Mouse (Mus musculus): Measurements from ENCODE around the gene Myo6. TPM values are rescaled to one million over a fixed set of nuclear protein-coding genes. Genes with fewer than 3 reads are reported as not detected.

Gene Myo6
- polyA plus RNA-seq, 2 experiments, result 1.8 to 2.3 TPM

DNA sequence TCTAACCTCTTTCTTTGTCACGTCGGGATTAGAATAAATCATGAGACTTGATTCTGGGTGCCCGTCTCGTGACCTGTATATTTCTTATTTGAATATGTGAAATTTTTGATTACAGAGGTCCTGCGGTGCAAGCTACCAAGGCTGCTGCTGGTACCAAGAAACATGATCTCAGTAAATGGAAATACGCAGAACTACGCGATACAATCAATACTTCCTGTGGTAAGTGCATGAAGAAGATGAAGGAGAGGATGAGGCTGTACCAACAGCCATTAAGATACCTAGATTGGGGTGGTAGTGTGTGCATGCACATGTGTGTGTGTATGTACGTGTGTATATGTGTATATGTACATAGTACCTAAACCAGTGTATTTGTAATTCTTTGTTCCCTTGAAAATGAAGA is 134.2 kb downstream of the Myo6 start:
- no peak for TF ChIP-seq CTCF (IDR thresholded peaks at IDR 0.05; ENCODE audit: low read depth)
- no peaks in the 10 kb centered on the region for H3K36me3 ChIP-seq (replicated peaks; ENCODE audit: control insufficient read depth, insufficient read depth, low read depth)
- DNase-seq (ENCODE audit: low read depth in 3 of 3, low spot score in 3 of 3) (no peak), ATAC-seq (ENCODE audit: insufficient read depth) (no peak)
- H3K27me3 ChIP-seq (ENCODE audit: control insufficient read depth, insufficient read depth, low read length), result no peaks in the 10 kb centered on the region
- H3K9ac ChIP-seq (replicated peaks), result no peak overlapping the region
- H3K4me2 ChIP-seq (ENCODE audit: low read depth), result no peak overlapping the region
- no peak overlapping the region for H3K27ac ChIP-seq
- no peak overlapping the region for H3K4me3 ChIP-seq (ENCODE audit: insufficient read depth in 1 of 2, low read depth in 2 of 2, low read length in 2 of 2)
- whole genome bisulfite sequencing (ENCODE audit: insufficient replicate concordance), result 65% methylated on average over 9 of the region's 9 CpGs
- no peaks in the 10 kb centered on the region for H3K9me3 ChIP-seq (ENCODE audit: control insufficient read depth, low read length)
- no peaks in the 10 kb centered on the region for H3K4me1 ChIP-seq (replicated peaks; ENCODE audit: control insufficient read depth in 2 of 2, insufficient read depth in 2 of 2, low read length in 1 of 2)

DNA sequence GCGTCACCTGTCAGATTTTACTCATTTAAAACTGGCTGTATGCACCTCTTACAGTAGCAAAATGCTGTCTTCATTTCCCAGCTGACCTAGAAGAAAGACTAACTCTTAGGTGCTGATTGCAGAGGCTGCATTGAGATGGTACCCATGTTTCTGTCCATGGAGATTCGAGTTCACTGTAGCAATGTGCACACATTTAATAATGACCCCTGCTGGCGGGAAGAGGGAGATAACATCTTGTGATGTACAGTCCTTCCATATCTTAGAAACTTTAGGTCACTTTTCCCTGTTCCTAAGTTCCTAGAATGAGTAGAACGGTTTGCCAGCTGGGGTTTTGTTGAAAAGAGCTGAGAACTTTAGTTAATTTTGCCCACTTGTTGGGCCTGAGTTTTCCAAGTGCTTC is 138.7 kb downstream of the Myo6 start:
- H3K9me3 ChIP-seq (ENCODE audit: control insufficient read depth, low read length), result no peaks in the 10 kb centered on the region
- H3K9ac ChIP-seq (replicated peaks), result no peak overlapping the region
- H3K36me3 ChIP-seq (replicated peaks; ENCODE audit: control insufficient read depth, insufficient read depth, low read depth), result no peaks in the 10 kb centered on the region
- ATAC-seq (ENCODE audit: insufficient read depth), result no peak
- no peaks in the 10 kb centered on the region for H3K27me3 ChIP-seq (ENCODE audit: control insufficient read depth, insufficient read depth, low read length)
- H3K27ac ChIP-seq, result no peak overlapping the region
- H3K4me3 ChIP-seq (ENCODE audit: insufficient read depth in 1 of 2, low read depth in 2 of 2, low read length in 2 of 2), result no peak overlapping the region
- no peak overlapping the region for H3K4me2 ChIP-seq (ENCODE audit: low read depth)
- WGBS (ENCODE audit: insufficient replicate concordance), result 49% methylated on average over 4 of the region's 4 CpGs
- DNase-seq (ENCODE audit: low read depth in 3 of 3, low spot score in 3 of 3), result no peak
- TF ChIP-seq CTCF (IDR thresholded peaks at IDR 0.05; ENCODE audit: low read depth) (no peak), EP300 (IDR thresholded peaks at IDR 0.05; ENCODE audit: low read depth) (no peak)
- no peaks in the 10 kb centered on the region for H3K4me1 ChIP-seq (replicated peaks; ENCODE audit: control insufficient read depth in 2 of 2, insufficient read depth in 2 of 2, low read length in 1 of 2)

GRCm38 (mm10) chr9:80306390-80306789 is 141.6 kb downstream of the Myo6 start:
- WGBS (ENCODE audit: insufficient replicate concordance), result 68% methylated on average over 4 of the region's 4 CpGs
- DNase-seq (ENCODE audit: low read depth in 3 of 3, low spot score in 3 of 3) (no peak), ATAC-seq (ENCODE audit: insufficient read depth) (no peak)
- no peak for TF ChIP-seq EP300 (IDR thresholded peaks at IDR 0.05; ENCODE audit: low read depth)
- no peak for TF ChIP-seq CTCF (IDR thresholded peaks at IDR 0.05; ENCODE audit: low read depth)
- H3K9ac ChIP-seq (replicated peaks), result no peak overlapping the region
- H3K4me3 ChIP-seq (ENCODE audit: insufficient read depth in 1 of 2, low read depth in 2 of 2, low read length in 2 of 2), result no peak overlapping the region
- no peaks in the 10 kb centered on the region for H3K36me3 ChIP-seq (replicated peaks; ENCODE audit: control insufficient read depth, insufficient read depth, low read depth)
- H3K9me3 ChIP-seq (ENCODE audit: control insufficient read depth, low read length), result no peaks in the 10 kb centered on the region
- H3K4me1 ChIP-seq (replicated peaks; ENCODE audit: control insufficient read depth in 2 of 2, insufficient read depth in 2 of 2, low read length in 1 of 2), result no peaks in the 10 kb centered on the region
- no peak overlapping the region for H3K27ac ChIP-seq
- H3K4me2 ChIP-seq (ENCODE audit: low read depth), result no peak overlapping the region
- H3K27me3 ChIP-seq (ENCODE audit: control insufficient read depth, insufficient read depth, low read length), result no peaks in the 10 kb centered on the region

DNA sequence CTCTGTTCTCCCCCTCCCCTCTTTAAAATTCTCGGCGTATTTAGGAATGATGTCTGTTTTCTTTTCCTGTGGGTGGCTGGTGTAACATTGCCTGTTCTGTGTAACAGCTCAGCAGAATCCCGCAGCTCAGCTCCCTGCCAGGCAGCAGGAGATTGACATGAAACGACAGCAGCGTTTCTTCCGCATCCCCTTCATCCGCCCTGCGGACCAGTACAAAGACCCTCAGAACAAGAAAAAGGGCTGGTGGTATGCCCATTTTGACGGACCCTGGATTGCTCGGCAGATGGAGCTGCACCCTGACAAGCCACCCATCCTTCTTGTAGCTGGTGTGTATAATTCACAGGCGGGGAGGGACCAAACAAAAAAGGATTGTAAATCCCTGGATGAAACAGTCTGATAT is 142.0 kb downstream of the Myo6 start:
- no peaks in the 10 kb centered on the region for H3K4me1 ChIP-seq (replicated peaks; ENCODE audit: control insufficient read depth in 2 of 2, insufficient read depth in 2 of 2, low read length in 1 of 2)
- no peak for DNase-seq (ENCODE audit: low read depth in 3 of 3, low spot score in 3 of 3)
- no peak overlapping the region for H3K27ac ChIP-seq
- 74% methylated on average over 11 of the region's 11 CpGs for WGBS (ENCODE audit: insufficient replicate concordance)
- H3K9ac ChIP-seq (replicated peaks), result no peak overlapping the region
- H3K4me2 ChIP-seq (ENCODE audit: low read depth), result no peak overlapping the region
- no peaks in the 10 kb centered on the region for H3K9me3 ChIP-seq (ENCODE audit: control insufficient read depth, low read length)
- H3K4me3 ChIP-seq (ENCODE audit: insufficient read depth in 1 of 2, low read depth in 2 of 2, low read length in 2 of 2), result no peak overlapping the region
- no peak for TF ChIP-seq EP300 (IDR thresholded peaks at IDR 0.05; ENCODE audit: low read depth)
- TF ChIP-seq CTCF (IDR thresholded peaks at IDR 0.05; ENCODE audit: low read depth), result no peak
- no peak for ATAC-seq (ENCODE audit: insufficient read depth)
- no peaks in the 10 kb centered on the region for H3K36me3 ChIP-seq (replicated peaks; ENCODE audit: control insufficient read depth, insufficient read depth, low read depth)
- H3K27me3 ChIP-seq (ENCODE audit: control insufficient read depth, insufficient read depth, low read length), result no peaks in the 10 kb centered on the region

GRCm38 (mm10) chr9:80307629-80308028 is 142.8 kb downstream of the Myo6 start:
- WGBS (ENCODE audit: insufficient replicate concordance), result 66% methylated on average over 13 of the region's 13 CpGs
- no peaks in the 10 kb centered on the region for H3K36me3 ChIP-seq (replicated peaks; ENCODE audit: control insufficient read depth, insufficient read depth, low read depth)
- no peaks in the 10 kb centered on the region for H3K4me1 ChIP-seq (replicated peaks; ENCODE audit: control insufficient read depth in 2 of 2, insufficient read depth in 2 of 2, low read length in 1 of 2)
- H3K9me3 ChIP-seq (ENCODE audit: control insufficient read depth, low read length), result no peaks in the 10 kb centered on the region
- H3K27me3 ChIP-seq (ENCODE audit: control insufficient read depth, insufficient read depth, low read length), result no peaks in the 10 kb centered on the region
- ATAC-seq (ENCODE audit: insufficient read depth), result no peak
- DNase-seq (ENCODE audit: low read depth in 3 of 3, low spot score in 3 of 3), result no peak
- no peak overlapping the region for H3K4me2 ChIP-seq (ENCODE audit: low read depth)
- H3K4me3 ChIP-seq (ENCODE audit: insufficient read depth in 1 of 2, low read depth in 2 of 2, low read length in 2 of 2), result no peak overlapping the region
- no peak overlapping the region for H3K27ac ChIP-seq
- no peak overlapping the region for H3K9ac ChIP-seq (replicated peaks)
- no peak for TF ChIP-seq CTCF (IDR thresholded peaks at IDR 0.05; ENCODE audit: low read depth)
- no peak for TF ChIP-seq EP300 (IDR thresholded peaks at IDR 0.05; ENCODE audit: low read depth)

Data from liver, embryonic 14.5 days (tissue).